Mouse (Mus musculus) liver, postnatal 0 days (tissue): Measurements from ENCODE around the gene Parp3.

Experiments
- CTCF ChIP-seq: sonication (generic); IDR thresholded peaks from 2 replicates; pipeline ENCODE4 v1.5.1; 2016; ENCODE audit warnings: antibody characterized with exemption, low read depth
- EP300 ChIP-seq: IDR thresholded peaks from 2 replicates; pipeline ENCODE4 v1.6.1; 2016; ENCODE audit warnings: antibody characterized with exemption, low read depth, mild to moderate bottlenecking

DNA sequence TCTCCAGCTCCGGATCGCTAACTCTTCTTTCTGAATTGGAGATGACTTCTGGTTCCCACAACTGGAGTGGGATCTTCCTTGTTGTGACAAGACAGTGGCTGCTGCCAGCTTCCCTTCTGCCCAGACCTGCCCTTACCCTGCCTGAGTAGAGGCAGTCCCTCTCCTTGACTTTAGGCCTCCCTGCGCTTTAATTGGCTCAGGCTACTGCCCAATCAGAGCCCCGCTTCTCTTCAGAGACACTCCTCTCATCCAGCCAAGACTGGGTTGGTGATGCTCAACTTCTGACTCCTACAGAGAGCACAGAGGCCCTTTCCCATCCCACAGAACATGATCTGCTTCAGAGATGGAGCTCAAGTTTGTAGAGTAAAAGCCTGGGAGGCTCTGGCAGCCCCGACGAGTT lies 27.5 kb upstream of the Parp3 start:
- TF ChIP-seq EP300 (no peak), CTCF (no peak)
